Mouse (Mus musculus) embryonic stem cell, embryonic (primary cell): ENCODE data around the gene Parvg.

ENCODE experiments used
- CTCF ChIA-PET, 4 experiments: fragments of 300-600 bp in 2 of 4; fragments of 350-600 bp in 2 of 4; sonication (Branson Sonifier 250); formaldehyde crosslinking; loops; one replicate each; lab custom pipeline; 2022; ENCODE audit warnings: inconsistent platforms in 2 of 4; lab: Charles Lee
- POLR2A ChIA-PET, 4 experiments: fragments of 300-600 bp in 2 of 4; fragments of 350-600 bp in 2 of 4; sonication (Branson Sonifier 250); formaldehyde crosslinking; loops; one replicate each; lab custom pipeline; 2022; ENCODE audit warnings: antibody characterized with exemption in 4 of 4, inconsistent platforms in 1 of 4; lab: Charles Lee

Parvg gene

GRCm38 (mm10) chr15:84324870-84325553, 1.2 kb downstream of the Parvg start:
- CTCF ChIA-PET = interaction anchor here in 3 of 4 experiments (0.6 to 1.8 kb wide), 4 partner anchors 41 to 306 kb away, joined by 3 to 10 read pairs (median 4); no protein-coding TSS in a partner anchor
- POLR2A ChIA-PET = interaction anchor here in 3 of 4 experiments (0.6 to 3.2 kb wide), 13 partner anchors 8 to 605 kb away, joined by 3 to 22 read pairs (median 3); partner anchors contain the start of gene Parvb (in 1 of the 3)

- ChIA-PET POLR2A (interaction anchor here in 3 of 4 experiments (0.6 to 3.2 kb wide), 16 partner anchors 9 to 605 kb away, joined by 3 to 22 read pairs (median 3); partner anchors contain the start of gene Parvb (in 1 of the 3)), CTCF (interaction anchor here in 3 of 4 experiments (0.6 to 1.8 kb wide), 4 partner anchors 41 to 305 kb away, joined by 3 to 10 read pairs (median 4); no protein-coding TSS in a partner anchor)
Measured at GRCm38 (mm10) chr15:84325736-84326135, 1.9 kb downstream of the Parvg start.

- POLR2A ChIA-PET = interaction anchor here in 1 of 4 experiments (0.6 kb wide), 1 partner anchor 42 kb away, joined by 3 read pairs; no protein-coding TSS in a partner anchor
- CTCF ChIA-PET = interaction anchor here in 1 of 4 experiments (1.4 kb wide), 1 partner anchor 255 kb away, joined by 3 read pairs; no protein-coding TSS in a partner anchor
Measured at GRCm38 (mm10) chr15:84328870-84329269, 5.0 kb downstream of the Parvg start.

GRCm38 (mm10) chr15:84329940-84330339, 6.1 kb downstream of the Parvg start:
- CTCF ChIA-PET = no interaction called here
- POLR2A ChIA-PET = no interaction called here

- ChIA-PET POLR2A (no interaction called here), CTCF (interaction anchor here in 1 of 4 experiments (1.1 kb wide), 1 partner anchor 257 kb away, joined by 3 read pairs; no protein-coding TSS in a partner anchor)
Measured at GRCm38 (mm10) chr15:84331066-84331612, 7.3 kb downstream of the Parvg start.

- CTCF ChIA-PET = no interaction called here
- POLR2A ChIA-PET = no interaction called here
Measured at GRCm38 (mm10) chr15:84336281-84336817, 12.5 kb downstream of the Parvg start.

- ChIA-PET CTCF (no interaction called here), POLR2A (interaction anchor here in 1 of 4 experiments (1.2 kb wide), 1 partner anchor 9 kb away, joined by 3 read pairs; no protein-coding TSS in a partner anchor)
Measured at GRCm38 (mm10) chr15:84337599-84337998, 13.8 kb downstream of the Parvg start.

GRCm38 (mm10) chr15:84340926-84341325, 17.1 kb downstream of the Parvg start:
- CTCF ChIA-PET = interaction anchor here in 1 of 4 experiments (1.2 kb wide), 1 partner anchor 106 kb away, joined by 3 read pairs; no protein-coding TSS in a partner anchor
- POLR2A ChIA-PET = interaction anchor here in 1 of 4 experiments (0.6 kb wide), 1 partner anchor 19 kb away, joined by 4 read pairs; no protein-coding TSS in a partner anchor

GRCm38 (mm10) chr15:84348769-84349168, 24.9 kb downstream of the Parvg start:
- CTCF ChIA-PET = interaction anchor here in 3 of 4 experiments (0.5 to 1.4 kb wide), 7 partner anchors 12 to 520 kb away, joined by 3 to 4 read pairs (median 3); no protein-coding TSS in a partner anchor
- POLR2A ChIA-PET = no interaction called here

GRCm38 (mm10) chr15:84349915-84350738, 26.3 kb downstream of the Parvg start:
- ChIA-PET POLR2A (no interaction called here), CTCF (no interaction called here)

GRCm38 (mm10) chr15:84351342-84351741, 27.5 kb downstream of the Parvg start:
- ChIA-PET CTCF (no interaction called here), POLR2A (interaction anchor here in 1 of 4 experiments (0.8 kb wide), 1 partner anchor 36 kb away, joined by 3 read pairs; no protein-coding TSS in a partner anchor)

- ChIA-PET POLR2A (interaction anchor here in 2 of 4 experiments (0.5 to 0.8 kb wide), 2 partner anchors 37 to 477 kb away, joined by 3 read pairs; no protein-coding TSS in a partner anchor), CTCF (interaction anchor here in 1 of 4 experiments (0.6 to 0.9 kb wide), 2 partner anchors 79 to 263 kb away, joined by 3 read pairs; no protein-coding TSS in a partner anchor)
Measured at GRCm38 (mm10) chr15:84351915-84352844, 28.4 kb downstream of the Parvg start.

- ChIA-PET CTCF (no interaction called here), POLR2A (no interaction called here)
Measured at GRCm38 (mm10) chr15:84355081-84355480, 31.3 kb downstream of the Parvg start.

- CTCF ChIA-PET = interaction anchor here in 2 of 4 experiments (0.6 to 1.0 kb wide), 2 partner anchors 153 to 722 kb away, joined by 3 to 4 read pairs (median 3); no protein-coding TSS in a partner anchor
- POLR2A ChIA-PET = interaction anchor here in 1 of 4 experiments (0.6 kb wide), 1 partner anchor 34 kb away, joined by 3 read pairs; no protein-coding TSS in a partner anchor
Measured at GRCm38 (mm10) chr15:84364746-84365145, 40.9 kb downstream of the Parvg start.

- POLR2A ChIA-PET = interaction anchor here in 1 of 4 experiments (1.0 kb wide), 1 partner anchor 63 kb away, joined by 3 read pairs; no protein-coding TSS in a partner anchor
- CTCF ChIA-PET = interaction anchor here in 2 of 4 experiments (1.0 to 1.2 kb wide), 2 partner anchors 105 to 154 kb away, joined by 4 read pairs; no protein-coding TSS in a partner anchor
Measured at GRCm38 (mm10) chr15:84365675-84366381, 42.0 kb downstream of the Parvg start.

- ChIA-PET POLR2A (interaction anchor here in 1 of 4 experiments (1.0 kb wide), 1 partner anchor 64 kb away, joined by 3 read pairs; no protein-coding TSS in a partner anchor), CTCF (interaction anchor here in 1 of 4 experiments (1.2 kb wide), 1 partner anchor 106 kb away, joined by 4 read pairs; no protein-coding TSS in a partner anchor)
Measured at GRCm38 (mm10) chr15:84366574-84366989, 42.8 kb downstream of the Parvg start.
